Mouse (Mus musculus): ENCODE data around the gene Wipf1. TPM values are rescaled to one million over a fixed set of nuclear protein-coding genes. Genes with fewer than 3 reads are reported as not detected.

Gene Wipf1
- polyA plus RNA-seq, 1 experiment from 2014 or later, result 10.3 TPM

DNA sequence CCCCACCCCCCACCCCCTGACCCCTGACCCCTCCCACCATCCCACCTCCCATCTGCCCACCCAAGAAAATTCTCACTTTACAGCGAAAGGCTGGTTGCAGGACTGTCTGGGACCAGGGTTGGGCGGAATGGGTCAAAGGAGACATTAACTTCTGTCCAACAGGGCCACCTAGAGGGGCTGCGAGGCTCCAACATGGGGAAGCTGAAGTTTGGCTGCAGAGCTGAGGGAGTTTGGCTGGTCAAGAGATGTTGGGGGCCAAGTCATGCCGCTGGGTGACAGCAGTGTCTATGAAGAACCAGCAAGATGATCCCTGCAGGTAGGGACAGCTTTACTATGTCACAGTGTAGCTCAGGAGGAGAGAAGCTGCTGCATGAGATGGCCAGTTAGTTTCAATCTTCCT lies 110.2 kb downstream of the Wipf1 start:
- H3K4me1 ChIP-seq (replicated peaks; ENCODE audit: control insufficient read depth, insufficient read depth, low read length), result no peaks in the 10 kb centered on the region
- no peak for ATAC-seq
- no peaks in the 10 kb centered on the region for H3K36me3 ChIP-seq (ENCODE audit: control insufficient read depth, insufficient read depth)
- H3K9me3 ChIP-seq (ENCODE audit: control insufficient read depth), result no peaks in the 10 kb centered on the region
- no peak overlapping the region for H3K27ac ChIP-seq (ENCODE audit: low read depth, low read length)
- no peak overlapping the region for H3K4me3 ChIP-seq (ENCODE audit: low read depth, low read length)
- WGBS, result 40% methylated on average over 4 of the region's 4 CpGs
- H3K9ac ChIP-seq (ENCODE audit: low read depth, low read length), result no peak overlapping the region
- H3K4me2 ChIP-seq (replicated peaks; ENCODE audit: low read depth), result no peak overlapping the region
- peak; percentile 70 for TF ChIP-seq CTCF (IDR thresholded peaks at IDR 0.05; ENCODE audit: low read depth)
- no peaks in the 10 kb centered on the region for H3K27me3 ChIP-seq (replicated peaks; ENCODE audit: control insufficient read depth, insufficient read depth, low read length)

DNA sequence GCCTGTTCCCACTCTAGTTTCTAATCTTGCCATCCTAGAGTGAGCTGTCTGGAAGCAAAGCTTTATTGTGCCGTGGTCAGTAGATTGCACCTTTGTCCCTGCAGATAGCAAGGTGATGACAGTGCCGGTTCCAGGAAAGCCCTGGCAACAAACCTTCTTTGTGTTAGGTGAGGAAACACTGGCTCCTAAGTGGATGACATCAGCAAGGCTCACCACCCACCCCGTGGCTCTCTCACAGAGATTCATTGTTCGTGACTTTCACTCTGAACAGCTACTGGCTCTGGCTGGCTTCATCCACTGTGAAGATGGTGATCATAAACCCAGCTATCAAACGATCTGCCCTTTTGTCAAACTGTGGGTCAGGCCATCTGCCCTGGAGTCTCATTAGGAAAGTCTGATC lies 113.6 kb downstream of the Wipf1 start:
- Histone ChIP-seq H3K4me1 (replicated peaks; ENCODE audit: control insufficient read depth, insufficient read depth, low read length) (no peaks in the 10 kb centered on the region), H3K4me2 (replicated peaks; ENCODE audit: low read depth) (no peak overlapping the region), H3K9me3 (ENCODE audit: control insufficient read depth) (no peaks in the 10 kb centered on the region), H3K36me3 (ENCODE audit: control insufficient read depth, insufficient read depth) (no peaks in the 10 kb centered on the region), H3K27ac (ENCODE audit: low read depth, low read length) (no peak overlapping the region), H3K9ac (ENCODE audit: low read depth, low read length) (no peak overlapping the region), H3K4me3 (ENCODE audit: low read depth, low read length) (no peak overlapping the region), H3K27me3 (replicated peaks; ENCODE audit: control insufficient read depth, insufficient read depth, low read length) (no peaks in the 10 kb centered on the region)
- TF ChIP-seq CTCF (IDR thresholded peaks at IDR 0.05; ENCODE audit: low read depth), result no peak
- peak; percentile 33 for ATAC-seq
- WGBS, result 28% methylated on average over 5 of the region's 5 CpGs

DNA sequence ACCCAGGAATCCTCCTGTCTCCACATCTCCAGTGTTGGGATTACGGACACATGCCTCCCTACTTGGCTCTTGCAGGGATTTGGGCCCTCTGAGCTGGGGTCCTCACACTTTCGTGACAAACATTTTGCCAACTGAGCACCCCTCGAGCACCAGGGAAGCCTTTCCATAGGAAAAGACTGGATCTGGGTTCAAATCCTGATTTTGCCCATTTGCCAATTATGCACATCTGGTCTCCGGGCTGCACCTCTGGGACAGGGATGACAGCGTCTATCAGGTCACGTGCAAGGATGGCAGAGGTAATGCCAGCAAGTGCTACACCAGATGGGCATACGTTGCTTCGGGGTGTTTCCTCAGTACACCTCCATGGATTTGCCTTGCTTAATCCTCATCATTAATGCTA lies 119.5 kb downstream of the Wipf1 start:
- Histone ChIP-seq H3K27me3 (replicated peaks; ENCODE audit: control insufficient read depth, insufficient read depth, low read length) (no peaks in the 10 kb centered on the region), H3K4me1 (replicated peaks; ENCODE audit: control insufficient read depth, insufficient read depth, low read length) (no peaks in the 10 kb centered on the region), H3K4me2 (replicated peaks; ENCODE audit: low read depth) (no peak overlapping the region), H3K4me3 (ENCODE audit: low read depth, low read length) (no peak overlapping the region), H3K9ac (ENCODE audit: low read depth, low read length) (no peak overlapping the region), H3K36me3 (ENCODE audit: control insufficient read depth, insufficient read depth) (no peaks in the 10 kb centered on the region), H3K27ac (ENCODE audit: low read depth, low read length) (no peak overlapping the region), H3K9me3 (ENCODE audit: control insufficient read depth) (no peaks in the 10 kb centered on the region)
- ATAC-seq, result no peak
- 94% methylated on average over 8 of the region's 8 CpGs for WGBS
- no peak for TF ChIP-seq CTCF (IDR thresholded peaks at IDR 0.05; ENCODE audit: low read depth)

DNA sequence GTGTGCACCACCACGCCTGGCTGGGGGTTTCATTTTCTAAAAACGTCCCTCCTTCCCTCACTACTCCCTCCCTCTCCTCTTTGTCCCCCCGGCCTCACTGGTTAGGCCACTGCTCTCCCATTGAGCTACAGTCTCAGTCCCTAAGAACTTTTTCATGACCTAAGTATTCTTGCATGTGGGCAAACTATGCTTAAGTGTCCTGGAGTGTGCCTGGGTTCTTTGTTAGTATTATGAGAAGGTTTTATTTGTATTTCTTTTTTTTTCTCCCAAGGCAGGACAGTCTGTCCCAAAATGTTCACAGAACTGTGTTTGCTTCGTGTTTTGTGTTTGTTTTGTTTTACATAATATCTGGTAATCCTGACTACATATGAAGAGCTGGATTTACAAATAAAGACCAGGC lies 121.9 kb downstream of the Wipf1 start:
- Histone ChIP-seq H3K27ac (ENCODE audit: low read depth, low read length) (no peak overlapping the region), H3K27me3 (replicated peaks; ENCODE audit: control insufficient read depth, insufficient read depth, low read length) (no peaks in the 10 kb centered on the region), H3K9ac (ENCODE audit: low read depth, low read length) (no peak overlapping the region), H3K36me3 (ENCODE audit: control insufficient read depth, insufficient read depth) (no peaks in the 10 kb centered on the region), H3K4me2 (replicated peaks; ENCODE audit: low read depth) (no peak overlapping the region), H3K4me1 (replicated peaks; ENCODE audit: control insufficient read depth, insufficient read depth, low read length) (no peaks in the 10 kb centered on the region), H3K9me3 (ENCODE audit: control insufficient read depth) (no peaks in the 10 kb centered on the region), H3K4me3 (ENCODE audit: low read depth, low read length) (no peak overlapping the region)
- ATAC-seq, result no peak
- WGBS, result 63% methylated on average over 4 of the region's 4 CpGs
- TF ChIP-seq CTCF (IDR thresholded peaks at IDR 0.05; ENCODE audit: low read depth), result no peak

DNA sequence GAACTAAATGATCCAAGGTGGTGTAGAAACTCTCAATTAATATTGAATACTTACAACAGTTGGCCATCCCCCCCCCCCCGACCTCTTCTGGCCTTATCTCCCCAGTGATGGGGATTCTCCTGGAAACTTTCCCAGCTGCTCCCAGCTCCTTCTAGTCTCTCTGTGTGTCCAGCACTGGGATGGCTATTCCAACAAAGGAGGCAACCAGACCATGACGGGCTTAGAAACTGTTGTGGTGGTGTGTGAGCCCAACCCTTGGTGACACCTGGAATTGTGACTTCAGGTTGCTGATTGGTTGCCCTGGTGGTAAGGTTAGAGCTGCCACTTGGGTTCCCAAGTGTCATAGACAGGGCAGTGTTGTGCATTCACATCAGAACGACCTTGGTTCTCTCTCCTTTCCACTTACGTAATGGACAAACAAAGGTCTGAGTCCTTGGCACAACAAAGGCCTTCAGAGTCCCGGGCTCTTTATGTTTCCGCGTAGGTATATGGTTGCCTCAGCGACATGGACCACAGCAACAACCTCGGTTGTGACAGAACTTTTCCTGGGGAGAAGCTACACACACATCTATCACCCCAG lies 123.1 kb downstream of the Wipf1 start:
- Histone ChIP-seq H3K4me3 (ENCODE audit: low read depth, low read length) (no peak overlapping the region), H3K4me2 (replicated peaks; ENCODE audit: low read depth) (no peak overlapping the region), H3K27me3 (replicated peaks; ENCODE audit: control insufficient read depth, insufficient read depth, low read length) (no peaks in the 10 kb centered on the region), H3K36me3 (ENCODE audit: control insufficient read depth, insufficient read depth) (no peaks in the 10 kb centered on the region), H3K27ac (ENCODE audit: low read depth, low read length) (no peak overlapping the region), H3K9ac (ENCODE audit: low read depth, low read length) (no peak overlapping the region), H3K4me1 (replicated peaks; ENCODE audit: control insufficient read depth, insufficient read depth, low read length) (no peaks in the 10 kb centered on the region), H3K9me3 (ENCODE audit: control insufficient read depth) (no peaks in the 10 kb centered on the region)
- TF ChIP-seq CTCF (IDR thresholded peaks at IDR 0.05; ENCODE audit: low read depth), result no peak
- ATAC-seq, result no peak
- WGBS, result 86% methylated on average over 9 of the region's 9 CpGs

DNA sequence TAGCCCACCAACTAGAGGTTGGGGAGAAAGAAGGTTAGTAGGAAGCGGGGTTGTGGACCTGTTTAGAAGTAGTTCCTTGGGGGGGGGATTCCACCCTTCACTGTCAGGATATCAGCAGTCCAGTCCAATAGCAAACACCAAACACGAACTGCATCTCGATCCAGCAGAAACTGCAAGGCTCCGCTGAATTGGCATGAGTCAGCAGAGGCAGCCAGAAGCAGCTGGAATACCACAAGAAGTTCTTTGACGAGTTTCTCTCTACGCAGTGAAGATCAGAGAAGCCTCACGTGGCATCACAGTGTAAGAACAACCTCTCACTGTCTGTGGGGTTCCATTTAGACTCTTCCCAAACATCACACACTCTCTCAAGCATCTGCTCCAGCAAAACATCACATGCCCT lies 124.6 kb downstream of the Wipf1 start:
- Histone ChIP-seq H3K4me2 (replicated peaks; ENCODE audit: low read depth) (no peak overlapping the region), H3K9ac (ENCODE audit: low read depth, low read length) (no peak overlapping the region), H3K27ac (ENCODE audit: low read depth, low read length) (no peak overlapping the region), H3K27me3 (replicated peaks; ENCODE audit: control insufficient read depth, insufficient read depth, low read length) (no peaks in the 10 kb centered on the region), H3K4me1 (replicated peaks; ENCODE audit: control insufficient read depth, insufficient read depth, low read length) (no peaks in the 10 kb centered on the region), H3K4me3 (ENCODE audit: low read depth, low read length) (no peak overlapping the region), H3K9me3 (ENCODE audit: control insufficient read depth) (no peaks in the 10 kb centered on the region), H3K36me3 (ENCODE audit: control insufficient read depth, insufficient read depth) (no peaks in the 10 kb centered on the region)
- TF ChIP-seq CTCF (IDR thresholded peaks at IDR 0.05; ENCODE audit: low read depth), result no peak
- ATAC-seq, result no peak
- WGBS, result 87% methylated on average over 7 of the region's 7 CpGs

DNA sequence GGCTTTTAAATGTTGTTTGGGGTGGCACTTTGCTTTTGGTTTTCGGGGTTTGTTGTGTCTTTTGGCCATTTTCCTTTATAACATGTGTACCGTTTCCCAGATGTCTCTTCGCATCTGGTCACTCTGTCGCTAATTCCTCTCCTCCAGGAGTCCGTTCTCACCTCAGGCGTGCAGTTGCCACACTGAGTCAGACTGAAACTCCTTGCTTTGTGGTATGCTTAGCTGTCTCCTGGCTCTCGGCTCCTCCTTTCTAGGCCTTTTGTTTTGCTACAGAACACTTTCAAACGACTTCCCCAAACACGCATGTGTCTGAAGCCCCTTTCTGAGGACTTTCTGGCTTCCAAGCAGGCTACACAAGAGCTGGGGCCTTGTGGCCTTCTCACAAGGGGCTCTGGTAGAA lies 125.1 kb downstream of the Wipf1 start:
- H3K9me3 ChIP-seq (ENCODE audit: control insufficient read depth), result no peaks in the 10 kb centered on the region
- 87% methylated on average over 9 of the region's 9 CpGs for WGBS

More for the DNA sequence above, 125.1 kb downstream of the Wipf1 start:
- Histone ChIP-seq H3K27ac (ENCODE audit: low read depth, low read length) (no peak overlapping the region), H3K4me2 (replicated peaks; ENCODE audit: low read depth) (no peak overlapping the region), H3K36me3 (ENCODE audit: control insufficient read depth, insufficient read depth) (no peaks in the 10 kb centered on the region), H3K4me1 (replicated peaks; ENCODE audit: control insufficient read depth, insufficient read depth, low read length) (no peaks in the 10 kb centered on the region), H3K9ac (ENCODE audit: low read depth, low read length) (no peak overlapping the region), H3K4me3 (ENCODE audit: low read depth, low read length) (no peak overlapping the region), H3K27me3 (replicated peaks; ENCODE audit: control insufficient read depth, insufficient read depth, low read length) (no peaks in the 10 kb centered on the region)
- no peak for ATAC-seq
- no peak for TF ChIP-seq CTCF (IDR thresholded peaks at IDR 0.05; ENCODE audit: low read depth)
